Mouse (Mus musculus): ENCODE measurements around the gene Pwp2. TPM values are rescaled to one million over a fixed set of nuclear protein-coding genes. Genes with fewer than 3 reads are reported as not detected.

The Pwp2 gene
- total and polyA plus RNA-seq, 3 experiments = 41.2 to 49.9 (median 43.0) TPM

DNA sequence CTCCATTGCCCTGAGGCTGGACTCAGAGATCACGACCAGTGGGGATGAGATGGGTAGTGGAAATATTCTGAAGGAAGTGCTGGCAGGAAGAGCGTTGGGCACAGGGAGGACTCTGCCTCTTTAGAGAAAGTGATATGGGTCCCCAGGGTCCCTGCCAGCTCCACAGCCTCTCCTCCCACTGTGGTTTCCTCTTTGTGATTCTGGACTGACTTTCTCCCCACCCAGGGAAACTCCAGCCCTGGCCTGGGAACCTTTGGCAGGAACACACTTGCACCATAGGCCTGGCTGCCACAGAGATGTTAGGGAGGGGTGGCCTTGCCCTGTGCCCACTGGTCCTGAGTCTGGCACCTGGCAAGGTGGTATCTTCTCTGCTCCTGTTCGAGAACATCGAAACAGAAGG, 55.0 kb downstream of the Pwp2 start:
- dilution Hi-C loops (cut with MboI; ENCODE audit: extremely low pct_ligation_motif_present, extremely low pct_unique_long_range_greater_than_20kb, low sequenced_read_pairs) = no loop called here
- no peaks in the 10 kb centered on the region for H3K79me2 ChIP-seq (replicated peaks; ENCODE audit: control insufficient read depth, extremely low read depth, insufficient read depth, poor library complexity, severe bottlenecking)
- in situ Hi-C loops (cut with MboI; ENCODE audit: low pct_ligation_motif_present, low pct_unique_long_range_greater_than_20kb, low sequenced_read_pairs) = no loop called here

DNA sequence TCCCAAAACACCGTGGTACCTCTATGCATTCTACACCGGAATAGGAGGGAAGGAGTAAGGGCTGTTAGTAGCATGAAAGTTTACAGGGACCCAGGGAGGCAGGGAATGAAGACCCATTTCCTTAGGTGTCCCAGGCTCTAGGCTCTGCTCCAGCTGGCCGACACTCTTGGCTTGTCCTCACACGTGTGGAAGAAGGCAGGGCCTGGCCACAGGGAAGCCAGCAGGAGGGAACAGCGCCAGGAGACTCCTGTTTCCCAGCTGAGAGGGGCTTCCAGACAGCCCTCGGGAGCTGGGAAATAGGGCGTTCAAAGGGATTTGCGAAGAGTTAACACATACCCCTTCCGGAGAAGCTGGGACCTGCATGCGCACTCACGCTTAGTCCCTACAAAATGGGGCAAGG, 55.5 kb downstream of the Pwp2 start:
- H3K9ac ChIP-seq (ENCODE audit: insufficient read depth, low read depth) = no peak overlapping the region
- dilution Hi-C loops (cut with MboI; ENCODE audit: extremely low pct_ligation_motif_present, extremely low pct_unique_long_range_greater_than_20kb, low sequenced_read_pairs) (no loop called here), in situ Hi-C loops (cut with MboI; ENCODE audit: low pct_ligation_motif_present, low pct_unique_long_range_greater_than_20kb, low sequenced_read_pairs) (no loop called here)

More for the DNA sequence above, 55.0 kb downstream of the Pwp2 start:
- Histone ChIP-seq H3K9me3 (replicated peaks; ENCODE audit: low read length) (peaks cover 6% of the 10 kb centered on the region), H3K4me1 (ENCODE audit: control insufficient read depth in 1 of 2, insufficient read depth in 2 of 2) (peaks cover 13 to 23% of the 10 kb centered on the region in 2 experiments), H3K4me2 (ENCODE audit: insufficient read depth, low read depth, poor library complexity, severe bottlenecking) (no peak overlapping the region), H3K4me3 (replicated peaks in 1 of 3; ENCODE audit: low read depth in 2 of 3, low read length in 2 of 3, poor library complexity in 1 of 3) (no peak overlapping the region), H3K9ac (ENCODE audit: insufficient read depth, low read depth) (no peak overlapping the region), H3K27ac (ENCODE audit: insufficient read depth, low read depth) (no peak overlapping the region), H3K27me3 (replicated peaks) (peaks cover 19% of the 10 kb centered on the region), H3K36me3 (replicated peaks in 1 of 2; ENCODE audit: control insufficient read depth in 1 of 2, insufficient read depth in 1 of 2, low read length in 1 of 2) (no peaks in the 10 kb centered on the region)
- TF ChIP-seq RCOR1 (conservative IDR thresholded peaks at IDR 0.05; ENCODE audit: low read depth, low read length) (no peak), MAX (IDR thresholded peaks at IDR 0.05; ENCODE audit: low read length) (no peak), JUN (IDR thresholded peaks at IDR 0.05; ENCODE audit: insufficient read depth, low read depth, low read length) (no peak), E2F4 (IDR thresholded peaks at IDR 0.05; ENCODE audit: insufficient replicate concordance, low read depth, low read length) (no peak), ELF1 (IDR thresholded peaks at IDR 0.05; ENCODE audit: low read depth, low read length) (no peak), BHLHE40 (IDR thresholded peaks at IDR 0.05; ENCODE audit: low read depth, low read length) (no peak), MEF2A (IDR thresholded peaks at IDR 0.05; ENCODE audit: borderline replicate concordance, low read depth, low read length) (no peak), USF1 (IDR thresholded peaks at IDR 0.05; ENCODE audit: low read depth, low read length) (no peak), SMC3 (IDR thresholded peaks at IDR 0.05; ENCODE audit: low read depth, low read length) (no peak), ZMIZ1 (IDR thresholded peaks at IDR 0.05; ENCODE audit: low read depth, low read length) (no peak), NELFE (IDR thresholded peaks at IDR 0.05; ENCODE audit: low read depth, low read length) (no peak), MXI1 (IDR thresholded peaks at IDR 0.05; ENCODE audit: low read depth, low read length) (no peak)
- no peak for DNase-seq (ENCODE audit: extremely low read depth)

More for the DNA sequence above, 55.5 kb downstream of the Pwp2 start:
- no peak for DNase-seq (ENCODE audit: extremely low read depth)
- H3K9me3 ChIP-seq (replicated peaks; ENCODE audit: low read length) = peaks cover 6% of the 10 kb centered on the region
- H3K36me3 ChIP-seq (replicated peaks in 1 of 2; ENCODE audit: control insufficient read depth in 1 of 2, insufficient read depth in 1 of 2, low read length in 1 of 2) = no peaks in the 10 kb centered on the region
- H3K27ac ChIP-seq (ENCODE audit: insufficient read depth, low read depth) = no peak overlapping the region
- peaks cover 7 to 17% of the 10 kb centered on the region in 2 experiments for H3K4me1 ChIP-seq (ENCODE audit: control insufficient read depth in 1 of 2, insufficient read depth in 2 of 2)
- H3K79me2 ChIP-seq (replicated peaks; ENCODE audit: control insufficient read depth, extremely low read depth, insufficient read depth, poor library complexity, severe bottlenecking) = no peaks in the 10 kb centered on the region
- no peak overlapping the region for H3K4me3 ChIP-seq (replicated peaks in 1 of 3; ENCODE audit: low read depth in 2 of 3, low read length in 2 of 3, poor library complexity in 1 of 3)
- H3K4me2 ChIP-seq (ENCODE audit: insufficient read depth, low read depth, poor library complexity, severe bottlenecking) = no peak overlapping the region
- TF ChIP-seq MAFK (IDR thresholded peaks at IDR 0.05; ENCODE audit: insufficient replicate concordance, low read length) (no peak), ZNF384 (IDR thresholded peaks at IDR 0.05; ENCODE audit: low read depth, low read length) (no peak), CHD1 (IDR thresholded peaks at IDR 0.05; ENCODE audit: low read depth, low read length) (no peak), HCFC1 (IDR thresholded peaks at IDR 0.05; ENCODE audit: low read depth, low read length) (no peak), ETS1 (conservative IDR thresholded peaks at IDR 0.05; ENCODE audit: low read depth, low read length) (no peak), JUN (IDR thresholded peaks at IDR 0.05; ENCODE audit: insufficient read depth, low read depth, low read length) (no peak), MXI1 (IDR thresholded peaks at IDR 0.05; ENCODE audit: low read depth, low read length) (no peak), MEF2A (IDR thresholded peaks at IDR 0.05; ENCODE audit: borderline replicate concordance, low read depth, low read length) (no peak), POLR2AphosphoS2 (IDR thresholded peaks at IDR 0.05; ENCODE audit: low read depth, low read length) (no peak), MAZ (IDR thresholded peaks at IDR 0.05; ENCODE audit: low read depth, low read length) (no peak), NELFE (IDR thresholded peaks at IDR 0.05; ENCODE audit: low read depth, low read length) (no peak)
- peaks cover 19% of the 10 kb centered on the region for H3K27me3 ChIP-seq (replicated peaks)
